Mouse (Mus musculus): ENCODE data around the gene Ncapd2.

GRCm38 (mm10) chr6:125166861-125167650 lies 24.4 kb downstream of the Ncapd2 start:
- TF ChIP-seq CTCF (IDR thresholded peaks at IDR 0.05; ENCODE audit: low read depth) (no peak), EP300 (IDR thresholded peaks at IDR 0.05; ENCODE audit: low read depth) (no peak)

Measured in liver, postnatal 0 days (tissue).